Mouse (Mus musculus) gonadal fat pad, adult 2 months (tissue): ENCODE results near the gene Ebf3. TPM values are rescaled to one million over a fixed set of nuclear protein-coding genes. Genes with fewer than 3 reads are reported as not detected.

Experiments used
- DNase-seq: peaks from one replicate; pipeline ENCODE4 v3.0.0-alpha.2; 2012; ENCODE audit warnings: low read depth
- polyA plus RNA-seq: library from polyadenylated mRNA; depleted of rRNA; stranded (reverse); fragments of >200 nt; gene quantifications from 2 replicates; pipeline ENCODE4 v1.2.3, GENCODE M21; 2012

The Ebf3 gene
- polyA plus RNA-seq, 1 experiment, result 7.7 TPM

- DNase-seq, result no peak
Observed at GRCm38 (mm10) chr7:137312166-137312932, 1.9 kb downstream of the Ebf3 start.

GRCm38 (mm10) chr7:137311341-137312110 lies 2.7 kb downstream of the Ebf3 start:
- no peak for DNase-seq

- DNase-seq, result no peak
Observed at GRCm38 (mm10) chr7:137310876-137311275, 3.4 kb downstream of the Ebf3 start.

GRCm38 (mm10) chr7:137310091-137310761 lies 4.0 kb downstream of the Ebf3 start:
- DNase-seq, result no peak

GRCm38 (mm10) chr7:137309071-137310066 lies 4.9 kb downstream of the Ebf3 start:
- no peak for DNase-seq

GRCm38 (mm10) chr7:137308061-137309060 lies 5.9 kb downstream of the Ebf3 start:
- no peak for DNase-seq

GRCm38 (mm10) chr7:137307131-137307530 lies 7.1 kb downstream of the Ebf3 start:
- no peak for DNase-seq

GRCm38 (mm10) chr7:137306127-137306526 lies 8.1 kb downstream of the Ebf3 start:
- no peak for DNase-seq

- DNase-seq, result no peak
Observed at GRCm38 (mm10) chr7:137303776-137304171, 10.5 kb downstream of the Ebf3 start.

GRCm38 (mm10) chr7:137302961-137303775 lies 11.1 kb downstream of the Ebf3 start:
- no peak for DNase-seq

- DNase-seq, result no peak
Observed at GRCm38 (mm10) chr7:137302161-137302560, 12.1 kb downstream of the Ebf3 start.

- no peak for DNase-seq
Observed at GRCm38 (mm10) chr7:137301329-137301751, 12.9 kb downstream of the Ebf3 start.

- no peak for DNase-seq
Observed at GRCm38 (mm10) chr7:137300826-137301225, 13.4 kb downstream of the Ebf3 start.

- no peak for DNase-seq
Observed at GRCm38 (mm10) chr7:137300169-137300568, 14.1 kb downstream of the Ebf3 start.

- no peak for DNase-seq
Observed at GRCm38 (mm10) chr7:137297594-137298381, 16.5 kb downstream of the Ebf3 start.

- DNase-seq, result no peak
Observed at GRCm38 (mm10) chr7:137297131-137297530, 17.1 kb downstream of the Ebf3 start.

GRCm38 (mm10) chr7:137295612-137296011 lies 18.6 kb downstream of the Ebf3 start:
- no peak for DNase-seq

- DNase-seq, result no peak
Observed at GRCm38 (mm10) chr7:137294446-137294845, 19.8 kb downstream of the Ebf3 start.
